Mouse (Mus musculus) heart, postnatal 0 days (tissue): Measurements from ENCODE around the gene Il1r1. TPM values are rescaled to one million over a fixed set of nuclear protein-coding genes. Genes with fewer than 3 reads are reported as not detected.

Source experiments
- ATAC-seq: fragments of 200-750 bp; cut with Nextera tagmentation; 2 replicates; pipeline ENCODE4 v1.8.0; 2017; ENCODE audit warnings: low read depth, moderate number of reproducible peaks, moderate library complexity; ENCODE audit not compliant: insufficient read depth
- DNase-seq: peaks from one replicate; pipeline ENCODE4 v3.0.0-alpha.2; 2016; ENCODE audit warnings: low spot score
- H3K27ac ChIP-seq: fragments of 300-500 bp; sonication (generic); 2 replicates; pipeline ENCODE4 v1.5.1; 2014; ENCODE audit warnings: low read depth, mild to moderate bottlenecking
- H3K27me3 ChIP-seq: fragments of 300-500 bp; sonication (generic); 2 replicates; pipeline ENCODE4 v1.6.1; 2014; ENCODE audit warnings: low read length, mixed read lengths; ENCODE audit not compliant: control insufficient read depth, insufficient read depth
- H3K36me3 ChIP-seq: fragments of 300-500 bp; sonication (generic); replicated peaks from 2 replicates; pipeline ENCODE4 v1.6.1; 2014; ENCODE audit warnings: low read length, mixed read lengths; ENCODE audit not compliant: control insufficient read depth, insufficient read depth
- H3K4me1 ChIP-seq: fragments of 300-500 bp; sonication (generic); 2 replicates; pipeline ENCODE4 v1.6.1; 2014; ENCODE audit warnings: antibody characterized with exemption; ENCODE audit not compliant: control insufficient read depth, insufficient read depth
- H3K4me2 ChIP-seq: fragments of 300-500 bp; sonication (generic); 2 replicates; pipeline ENCODE4 v1.6.1; 2014; ENCODE audit warnings: low read depth, mild to moderate bottlenecking, low read length, moderate library complexity
- H3K4me3 ChIP-seq: fragments of 300-500 bp; sonication (generic); 2 replicates; pipeline ENCODE4 v1.5.1; 2014; ENCODE audit warnings: low read depth, low read length
- H3K9ac ChIP-seq: fragments of 300-500 bp; sonication (generic); replicated peaks from 2 replicates; pipeline ENCODE4 v1.6.1; 2014; ENCODE audit warnings: low read depth, low read length, mixed read lengths
- H3K9me3 ChIP-seq: fragments of 300-500 bp; sonication (generic); replicated peaks from 2 replicates; pipeline ENCODE4 v1.6.1; 2016; ENCODE audit warnings: low read length; ENCODE audit not compliant: control insufficient read depth
- CTCF ChIP-seq: IDR thresholded peaks from 2 replicates; pipeline ENCODE4 v1.5.1; 2016; ENCODE audit warnings: antibody characterized with exemption, control low read depth, low read depth
- EP300 ChIP-seq: IDR thresholded peaks from 2 replicates; pipeline ENCODE4 v1.6.1; 2016; ENCODE audit warnings: antibody characterized with exemption, low read depth
- WGBS: fragments of 180-500 bp; shearing (Covaris S2); extraction: QIAGEN DNeasy Blood & Tissue Kit; methylation state at CpG from one replicate; pipeline ENCODE4 v1.1.7; 2014; 5-methylcytosine and 5-hydroxymethylcytosine counted together
- polyA plus RNA-seq: library from polyadenylated mRNA; unstranded; fragments of >200 nt; fragmentation: Nextera tagmentation; extraction: Ambion mirVana; gene quantifications from 2 replicates; pipeline ENCODE4 v1.2.1, GENCODE M21; 2015
- total RNA-seq: library from RNA; depleted of rRNA; stranded (reverse); fragments of >200 nt; gene quantifications from 2 replicates; pipeline ENCODE4 v1.2.3, GENCODE M21; 2014; ENCODE audit warnings: low replicate concordance

Gene Il1r1
- total and polyA plus RNA-seq, 2 experiments from 2014 or later: 4.7 to 5.6 TPM

- ATAC-seq (no peak), DNase-seq (no peak)
- no peaks in the 10 kb centered on the region for H3K9me3 ChIP-seq
- peaks cover 10% of the 10 kb centered on the region; the same call in 1 of the 2 replicates for H3K4me1 ChIP-seq
- H3K4me3 ChIP-seq: peak overlapping the region; percentile 56
- H3K4me2 ChIP-seq: peak overlapping the region; percentile 72
- TF ChIP-seq CTCF (no peak), EP300 (no peak)
- H3K36me3 ChIP-seq: no peaks in the 10 kb centered on the region
- peak overlapping the region; percentile 43; the same call in 1 of the 2 replicates for H3K9ac ChIP-seq
- no peak overlapping the region for H3K27ac ChIP-seq
- H3K27me3 ChIP-seq: peaks cover 19% of the 10 kb centered on the region
- WGBS: 12% methylated on average over 29 of the region's 29 CpGs
Observed at GRCm38 (mm10) chr1:40325711-40326327, 100.9 kb downstream of the Il1r1 start.

DNA sequence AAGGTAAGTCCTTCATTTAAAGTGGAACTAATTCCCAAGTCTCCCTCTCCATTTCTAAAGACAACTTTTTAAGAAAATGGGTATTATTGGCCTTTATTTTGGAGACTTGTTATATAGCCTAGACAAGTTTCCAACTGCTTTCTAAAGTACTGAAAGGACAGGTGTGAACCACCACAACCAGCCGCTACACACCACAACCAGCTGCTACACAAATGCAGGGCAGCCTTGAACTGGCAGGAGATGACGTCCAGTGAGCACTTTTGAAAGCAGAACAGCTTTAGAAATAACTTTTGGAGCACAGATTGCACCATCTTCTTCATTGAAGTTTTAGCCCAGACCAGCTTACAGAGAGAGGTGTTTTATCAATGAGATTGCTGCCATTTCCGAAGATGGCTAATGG, 102.7 kb downstream of the Il1r1 start:
- WGBS: 82% methylated on average over 3 of the region's 3 CpGs
- Histone ChIP-seq H3K4me1 (peaks cover 10% of the 10 kb centered on the region; the same call in 1 of the 2 replicates), H3K9ac (no peak overlapping the region), H3K4me3 (no peak overlapping the region), H3K9me3 (no peaks in the 10 kb centered on the region), H3K27me3 (peaks cover 19% of the 10 kb centered on the region), H3K27ac (no peak overlapping the region), H3K36me3 (no peaks in the 10 kb centered on the region), H3K4me2 (no peak overlapping the region)
- DNase-seq: no peak
- no peak for ATAC-seq
- TF ChIP-seq CTCF (no peak), EP300 (no peak)

- H3K4me1 ChIP-seq: peaks cover 10% of the 10 kb centered on the region; the same call in 1 of the 2 replicates
- H3K4me3 ChIP-seq: no peak overlapping the region
- H3K27me3 ChIP-seq: peaks cover 19% of the 10 kb centered on the region
- no peaks in the 10 kb centered on the region for H3K36me3 ChIP-seq
- H3K27ac ChIP-seq: no peak overlapping the region
- no peak overlapping the region for H3K4me2 ChIP-seq
- H3K9ac ChIP-seq: no peak overlapping the region
- TF ChIP-seq EP300 (no peak), CTCF (no peak)
- DNase-seq (no peak), ATAC-seq (no peak)
- WGBS: 65% methylated on average over 1 of the region's 1 CpGs
- H3K9me3 ChIP-seq: no peaks in the 10 kb centered on the region
Observed at GRCm38 (mm10) chr1:40329526-40329925, 104.6 kb downstream of the Il1r1 start.

DNA sequence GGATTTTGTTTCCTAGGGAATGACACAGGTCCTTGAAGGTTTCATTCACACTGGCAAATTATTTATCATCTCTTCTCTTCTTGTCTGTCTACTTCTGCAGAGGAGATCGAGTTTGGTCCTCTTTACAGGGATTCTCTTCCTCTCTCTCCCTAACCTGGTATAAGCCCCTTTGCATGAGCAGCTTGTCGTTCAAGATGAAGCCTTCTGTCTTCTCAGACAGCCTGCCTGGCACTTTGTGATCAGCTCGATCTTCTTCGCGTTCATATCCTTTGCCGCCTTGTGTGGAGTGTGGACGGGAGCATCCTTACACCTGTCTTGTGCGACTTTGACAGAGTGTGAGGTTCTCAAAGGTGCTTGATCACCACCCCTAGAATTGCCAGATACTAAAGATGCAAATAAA, 105.3 kb downstream of the Il1r1 start:
- Histone ChIP-seq H3K27me3 (peaks cover 18% of the 10 kb centered on the region), H3K9me3 (no peaks in the 10 kb centered on the region), H3K4me1 (peaks cover 8% of the 10 kb centered on the region; the same call in 1 of the 2 replicates), H3K4me3 (no peak overlapping the region), H3K36me3 (no peaks in the 10 kb centered on the region), H3K27ac (no peak overlapping the region), H3K4me2 (no peak overlapping the region), H3K9ac (no peak overlapping the region)
- TF ChIP-seq EP300 (no peak), CTCF (no peak)
- DNase-seq: no peak
- no peak for ATAC-seq
- 79% methylated on average over 8 of the region's 8 CpGs for WGBS

DNA sequence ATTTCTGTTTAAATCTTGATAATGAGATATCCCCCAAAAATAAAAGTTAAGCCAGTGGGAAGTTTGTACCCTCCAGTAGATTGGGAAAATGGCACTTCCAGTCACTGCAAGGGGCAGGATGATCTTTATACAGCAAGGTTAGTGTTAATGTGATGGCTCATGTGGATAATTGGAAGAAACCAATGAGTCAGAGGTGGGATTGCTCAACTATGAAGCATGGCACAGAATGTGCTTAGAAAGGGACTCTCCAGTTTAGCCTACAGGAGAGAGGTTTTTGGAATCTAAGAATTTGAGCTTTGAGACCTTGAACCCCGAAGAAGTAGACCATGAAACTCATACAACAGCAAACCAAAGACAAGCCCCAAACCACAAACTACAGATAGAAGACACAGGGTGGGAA, 114.5 kb downstream of the Il1r1 start:
- H3K9me3 ChIP-seq: no peaks in the 10 kb centered on the region
- DNase-seq (no peak), ATAC-seq (no peak)
- H3K4me1 ChIP-seq: no peaks in the 10 kb centered on the region
- H3K27me3 ChIP-seq: no peaks in the 10 kb centered on the region
- 65% methylated on average over 1 of the region's 1 CpGs for WGBS
- no peaks in the 10 kb centered on the region for H3K36me3 ChIP-seq
- no peak overlapping the region for H3K4me3 ChIP-seq
- H3K4me2 ChIP-seq: no peak overlapping the region
- no peak overlapping the region for H3K9ac ChIP-seq
- no peak overlapping the region for H3K27ac ChIP-seq
- TF ChIP-seq CTCF: no peak
- TF ChIP-seq EP300: no peak

- DNase-seq (no peak), ATAC-seq (no peak)
- 67% methylated on average over 4 of the region's 4 CpGs for WGBS
- Histone ChIP-seq H3K4me1 (no peaks in the 10 kb centered on the region), H3K4me3 (no peak overlapping the region), H3K36me3 (no peaks in the 10 kb centered on the region), H3K9ac (no peak overlapping the region), H3K9me3 (no peaks in the 10 kb centered on the region), H3K27me3 (no peaks in the 10 kb centered on the region), H3K27ac (no peak overlapping the region), H3K4me2 (no peak overlapping the region)
- TF ChIP-seq CTCF (no peak), EP300 (no peak)
Observed at GRCm38 (mm10) chr1:40340102-40340501, 115.2 kb downstream of the Il1r1 start.
